Mouse (Mus musculus): ENCODE measurements around the gene 9130409I23Rik. TPM values are rescaled to one million over a fixed set of nuclear protein-coding genes. Genes with fewer than 3 reads are reported as not detected.

The 9130409I23Rik gene
- polyA plus RNA-seq (2016; fragmentation: Nextera tagmentation; extraction: Ambion mirVana) = not detected in 2 replicates

- no peaks in the 10 kb centered on the region for H3K36me3 ChIP-seq
- H3K27ac ChIP-seq = no peak within 1 kb of the TSS
- H3K9ac ChIP-seq (replicated peaks) = no peak within 1 kb of the TSS
- ATAC-seq (ENCODE audit: insufficient number of reproducible peaks, insufficient read depth, low FRiP score, low TSS enrichment, low read depth) = no peak
- WGBS = 74% methylated on average over 6 of the region's 6 CpGs
- H3K27me3 ChIP-seq = no peaks in the 10 kb centered on the region
- no peak within 1 kb of the TSS for H3K4me2 ChIP-seq
- no peak within 1 kb of the TSS for H3K4me3 ChIP-seq (replicated peaks)
- H3K9me3 ChIP-seq = no peaks in the 10 kb centered on the region
- no peaks in the 10 kb centered on the region for H3K4me1 ChIP-seq (replicated peaks)
Observed at GRCm38 (mm10) chr1:181050937-181051336, at the start of gene 9130409I23Rik. 9130409I23Rik (plus strand) TSS chr1:181051237.

- Histone ChIP-seq H3K27ac (no peak overlapping the region), H3K4me1 (replicated peaks) (peaks cover 12% of the 10 kb centered on the region), H3K36me3 (no peaks in the 10 kb centered on the region), H3K9ac (replicated peaks) (no peak overlapping the region), H3K4me3 (replicated peaks) (no peak overlapping the region), H3K27me3 (0 out of 2 replicates have a peak, but pooled peaks cover 3% of the 10 kb centered on the region), H3K4me2 (no peak overlapping the region), H3K9me3 (no peaks in the 10 kb centered on the region)
- 85% methylated on average over 3 of the region's 3 CpGs for WGBS
- ATAC-seq (ENCODE audit: insufficient number of reproducible peaks, insufficient read depth, low FRiP score, low TSS enrichment, low read depth) = no peak
Observed at GRCm38 (mm10) chr1:181001621-181002020, 49.4 kb upstream of the 9130409I23Rik start.

- H3K4me3 ChIP-seq (replicated peaks) = no peak overlapping the region
- ATAC-seq (ENCODE audit: insufficient number of reproducible peaks, insufficient read depth, low FRiP score, low TSS enrichment, low read depth) = no peak
- no peak overlapping the region for H3K4me2 ChIP-seq
- peaks cover 12% of the 10 kb centered on the region for H3K4me1 ChIP-seq (replicated peaks)
- 77% methylated on average over 2 of the region's 2 CpGs for WGBS
- no peaks in the 10 kb centered on the region for H3K9me3 ChIP-seq
- no peaks in the 10 kb centered on the region for H3K27me3 ChIP-seq
- H3K36me3 ChIP-seq = no peaks in the 10 kb centered on the region
- H3K9ac ChIP-seq (replicated peaks) = no peak overlapping the region
- no peak overlapping the region for H3K27ac ChIP-seq
Observed at GRCm38 (mm10) chr1:181003790-181004189, 47.2 kb upstream of the 9130409I23Rik start.

GRCm38 (mm10) chr1:181005331-181005730 is 45.7 kb upstream of the 9130409I23Rik start:
- H3K27me3 ChIP-seq = no peaks in the 10 kb centered on the region
- H3K4me1 ChIP-seq (replicated peaks) = peaks cover 7% of the 10 kb centered on the region
- ATAC-seq (ENCODE audit: insufficient number of reproducible peaks, insufficient read depth, low FRiP score, low TSS enrichment, low read depth) = no peak

GRCm38 (mm10) chr1:181007831-181008230 is 43.2 kb upstream of the 9130409I23Rik start:
- 79% methylated on average over 6 of the region's 6 CpGs for WGBS

More at GRCm38 (mm10) chr1:181005331-181005730, 45.7 kb upstream of the 9130409I23Rik start:
- H3K4me3 ChIP-seq (replicated peaks) = no peak overlapping the region
- no peak overlapping the region for H3K27ac ChIP-seq
- WGBS = 79% methylated on average over 8 of the region's 8 CpGs
- no peaks in the 10 kb centered on the region for H3K36me3 ChIP-seq
- no peaks in the 10 kb centered on the region for H3K9me3 ChIP-seq
- no peak overlapping the region for H3K9ac ChIP-seq (replicated peaks)
- no peak overlapping the region for H3K4me2 ChIP-seq

GRCm38 (mm10) chr1:181008266-181008665 is 42.8 kb upstream of the 9130409I23Rik start:
- Histone ChIP-seq H3K27ac (no peak overlapping the region), H3K36me3 (no peaks in the 10 kb centered on the region), H3K9me3 (no peaks in the 10 kb centered on the region), H3K9ac (replicated peaks) (no peak overlapping the region), H3K4me2 (no peak overlapping the region), H3K27me3 (no peaks in the 10 kb centered on the region), H3K4me1 (replicated peaks) (no peaks in the 10 kb centered on the region; the same call in 1 of the 2 replicates), H3K4me3 (replicated peaks) (no peak overlapping the region)
- 92% methylated on average over 2 of the region's 2 CpGs for WGBS
- no peak for ATAC-seq (ENCODE audit: insufficient number of reproducible peaks, insufficient read depth, low FRiP score, low TSS enrichment, low read depth)

More at GRCm38 (mm10) chr1:181007831-181008230, 43.2 kb upstream of the 9130409I23Rik start:
- ATAC-seq (ENCODE audit: insufficient number of reproducible peaks, insufficient read depth, low FRiP score, low TSS enrichment, low read depth) = no peak
- Histone ChIP-seq H3K4me2 (no peak overlapping the region), H3K27ac (no peak overlapping the region), H3K4me3 (replicated peaks) (no peak overlapping the region), H3K9me3 (no peaks in the 10 kb centered on the region), H3K9ac (replicated peaks) (no peak overlapping the region), H3K4me1 (replicated peaks) (no peaks in the 10 kb centered on the region; the same call in 1 of the 2 replicates), H3K36me3 (no peaks in the 10 kb centered on the region), H3K27me3 (no peaks in the 10 kb centered on the region)

- ATAC-seq (ENCODE audit: insufficient number of reproducible peaks, insufficient read depth, low FRiP score, low TSS enrichment, low read depth) = no peak
Observed at GRCm38 (mm10) chr1:181009011-181009590, 41.9 kb upstream of the 9130409I23Rik start.

GRCm38 (mm10) chr1:181009754-181010153 is 41.3 kb upstream of the 9130409I23Rik start:
- Histone ChIP-seq H3K9ac (replicated peaks) (no peak overlapping the region), H3K9me3 (no peaks in the 10 kb centered on the region), H3K36me3 (no peaks in the 10 kb centered on the region), H3K27ac (no peak overlapping the region), H3K27me3 (peaks cover 4% of the 10 kb centered on the region; the same call in 1 of the 2 replicates), H3K4me2 (no peak overlapping the region), H3K4me3 (replicated peaks) (no peak overlapping the region), H3K4me1 (replicated peaks) (no peaks in the 10 kb centered on the region; the same call in 1 of the 2 replicates)
- no peak for ATAC-seq (ENCODE audit: insufficient number of reproducible peaks, insufficient read depth, low FRiP score, low TSS enrichment, low read depth)
- 66% methylated on average over 3 of the region's 3 CpGs for WGBS

More at GRCm38 (mm10) chr1:181009011-181009590, 41.9 kb upstream of the 9130409I23Rik start:
- H3K27ac ChIP-seq = no peak overlapping the region
- H3K4me1 ChIP-seq (replicated peaks) = no peaks in the 10 kb centered on the region; the same call in 1 of the 2 replicates
- WGBS = 87% methylated on average over 4 of the region's 4 CpGs
- H3K36me3 ChIP-seq = no peaks in the 10 kb centered on the region
- no peak overlapping the region for H3K9ac ChIP-seq (replicated peaks)
- H3K9me3 ChIP-seq = no peaks in the 10 kb centered on the region
- H3K27me3 ChIP-seq = peaks cover 2% of the 10 kb centered on the region; the same call in 1 of the 2 replicates
- no peak overlapping the region for H3K4me2 ChIP-seq
- H3K4me3 ChIP-seq (replicated peaks) = no peak overlapping the region

- Histone ChIP-seq H3K36me3 (no peaks in the 10 kb centered on the region), H3K4me3 (replicated peaks) (no peak overlapping the region), H3K9ac (replicated peaks) (no peak overlapping the region), H3K27ac (no peak overlapping the region), H3K9me3 (no peaks in the 10 kb centered on the region), H3K27me3 (peaks cover 4% of the 10 kb centered on the region; the same call in 1 of the 2 replicates), H3K4me2 (no peak overlapping the region), H3K4me1 (replicated peaks) (no peaks in the 10 kb centered on the region; the same call in 1 of the 2 replicates)
- no peak for ATAC-seq (ENCODE audit: insufficient number of reproducible peaks, insufficient read depth, low FRiP score, low TSS enrichment, low read depth)
- 49% methylated on average over 4 of the region's 4 CpGs for WGBS
Observed at GRCm38 (mm10) chr1:181010171-181010932, 40.7 kb upstream of the 9130409I23Rik start.

GRCm38 (mm10) chr1:181011601-181012000 is 39.4 kb upstream of the 9130409I23Rik start:
- Histone ChIP-seq H3K4me2 (no peak overlapping the region), H3K9me3 (no peaks in the 10 kb centered on the region), H3K9ac (replicated peaks) (no peak overlapping the region), H3K36me3 (no peaks in the 10 kb centered on the region), H3K27me3 (peaks cover 7% of the 10 kb centered on the region; the same call in 1 of the 2 replicates), H3K4me3 (replicated peaks) (no peak overlapping the region), H3K4me1 (replicated peaks) (peaks cover 7% of the 10 kb centered on the region), H3K27ac (no peak overlapping the region)
- 63% methylated on average over 5 of the region's 5 CpGs for WGBS
- ATAC-seq (ENCODE audit: insufficient number of reproducible peaks, insufficient read depth, low FRiP score, low TSS enrichment, low read depth) = no peak

GRCm38 (mm10) chr1:181012416-181012815 is 38.6 kb upstream of the 9130409I23Rik start:
- ATAC-seq (ENCODE audit: insufficient number of reproducible peaks, insufficient read depth, low FRiP score, low TSS enrichment, low read depth) = no peak
- H3K27ac ChIP-seq = no peak overlapping the region
- no peaks in the 10 kb centered on the region for H3K9me3 ChIP-seq
- no peak overlapping the region for H3K9ac ChIP-seq (replicated peaks)
- no peak overlapping the region for H3K4me2 ChIP-seq
- peaks cover 7% of the 10 kb centered on the region; the same call in 1 of the 2 replicates for H3K27me3 ChIP-seq
- WGBS = 80% methylated on average over 3 of the region's 3 CpGs
- H3K36me3 ChIP-seq = no peaks in the 10 kb centered on the region
- no peak overlapping the region for H3K4me3 ChIP-seq (replicated peaks)
- peaks cover 13% of the 10 kb centered on the region for H3K4me1 ChIP-seq (replicated peaks)

All from limb, embryonic 12.5 days (tissue).